Mouse (Mus musculus) kidney, postnatal 0 days (tissue): ENCODE measurements around the gene Tnfaip8l1. TPM values are rescaled to one million over a fixed set of nuclear protein-coding genes. Genes with fewer than 3 reads are reported as not detected.

Source experiments
- ATAC-seq: fragments of 200-750 bp; cut with Nextera tagmentation; replicated peaks from 2 replicates; pipeline ENCODE4 v1.8.0; 2017; ENCODE audit warnings: low read depth, moderate number of reproducible peaks, moderate TSS enrichment, moderate library complexity; ENCODE audit not compliant: low FRiP score
- DNase-seq: peaks from one replicate; pipeline ENCODE4 v3.0.0-alpha.2; 2016; ENCODE audit warnings: low spot score
- H3K27ac ChIP-seq: fragments of 300-500 bp; sonication (generic); 2 replicates; pipeline ENCODE4 v1.5.1; 2014; ENCODE audit warnings: mild to moderate bottlenecking
- H3K27me3 ChIP-seq: fragments of 300-500 bp; sonication (generic); 2 replicates; pipeline ENCODE4 v1.6.1; 2014; ENCODE audit warnings: low read length, mixed read lengths; ENCODE audit not compliant: insufficient read depth
- H3K36me3 ChIP-seq: fragments of 300-500 bp; sonication (generic); 2 replicates; pipeline ENCODE4 v1.6.1; 2014; ENCODE audit warnings: low read length, mixed read lengths; ENCODE audit not compliant: insufficient read depth
- H3K4me1 ChIP-seq: fragments of 300-500 bp; sonication (generic); replicated peaks from 2 replicates; pipeline ENCODE4 v1.6.1; 2014; ENCODE audit warnings: antibody characterized with exemption, low read length, mixed read lengths; ENCODE audit not compliant: insufficient read depth
- H3K4me2 ChIP-seq: fragments of 300-500 bp; sonication (generic); 2 replicates; pipeline ENCODE4 v1.6.1; 2014; ENCODE audit warnings: mild to moderate bottlenecking, low read length, moderate library complexity, mixed read lengths
- H3K4me3 ChIP-seq: fragments of 300-500 bp; sonication (generic); replicated peaks from 2 replicates; pipeline ENCODE4 v1.5.1; 2014; ENCODE audit warnings: low read depth, low read length
- H3K9ac ChIP-seq: fragments of 300-500 bp; sonication (generic); 2 replicates; pipeline ENCODE4 v1.6.1; 2014; ENCODE audit warnings: low read depth, low read length
- H3K9me3 ChIP-seq: fragments of 300-500 bp; sonication (generic); replicated peaks from 2 replicates; pipeline ENCODE4 v1.6.1; 2016; ENCODE audit warnings: low read length, inconsistent platforms, mixed read lengths
- CTCF ChIP-seq: IDR thresholded peaks from 2 replicates; pipeline ENCODE4 v1.5.1; 2016; ENCODE audit warnings: antibody characterized with exemption, low read depth, mild to moderate bottlenecking, moderate library complexity
- WGBS: fragments of 180-500 bp; shearing (Covaris S2); extraction: QIAGEN DNeasy Blood & Tissue Kit; methylation state at CpG from one replicate; pipeline ENCODE4 v1.1.7; 2014; 5-methylcytosine and 5-hydroxymethylcytosine counted together
- polyA plus RNA-seq: library from polyadenylated mRNA; unstranded; fragments of >200 nt; fragmentation: Nextera tagmentation; extraction: Ambion mirVana; gene quantifications from 2 replicates; pipeline ENCODE4 v1.2.1, GENCODE M21; 2015

Tnfaip8l1 gene
- polyA plus RNA-seq, 1 experiment from 2014 or later, result 7.4 TPM

DNA sequence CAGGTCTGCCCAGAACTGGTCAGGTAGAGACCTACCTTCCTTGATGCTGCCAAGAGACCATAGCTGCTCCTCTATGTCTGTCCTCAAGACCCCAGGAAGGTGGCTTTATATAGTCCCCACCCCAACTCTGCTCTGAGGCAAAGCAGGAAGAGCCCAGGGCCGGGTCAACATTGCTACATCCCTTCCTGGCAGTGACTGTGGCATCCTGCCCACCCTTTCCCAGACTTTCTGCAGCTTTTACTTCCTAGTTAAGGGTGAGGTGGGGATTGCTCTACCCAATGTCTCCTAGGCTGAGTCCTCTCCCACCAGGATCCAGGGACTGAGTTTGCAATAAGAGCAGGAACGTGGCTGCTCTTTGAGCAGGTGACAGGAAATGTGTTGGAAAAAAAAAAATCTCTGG is 40.5 kb upstream of the Tnfaip8l1 start, which contains the start of gene Lrg1:
Gene Lrg1 (minus strand): TSS at position 176 of the 400 bp plus-strand sequence.
- Histone ChIP-seq H3K36me3 (no peaks in the 10 kb centered on the region), H3K9me3 (no peaks in the 10 kb centered on the region), H3K9ac (no peak within 1 kb of the TSS), H3K27ac (no peak within 1 kb of the TSS), H3K4me2 (no peak within 1 kb of the TSS), H3K4me1 (peaks cover 23% of the 10 kb centered on the region), H3K27me3 (peaks cover 27% of the 10 kb centered on the region), H3K4me3 (no peak within 1 kb of the TSS)
- WGBS, result 71% methylated on average over 2 of the region's 2 CpGs
- no peak for TF ChIP-seq CTCF
- DNase-seq (no peak), ATAC-seq (no peak)

DNA sequence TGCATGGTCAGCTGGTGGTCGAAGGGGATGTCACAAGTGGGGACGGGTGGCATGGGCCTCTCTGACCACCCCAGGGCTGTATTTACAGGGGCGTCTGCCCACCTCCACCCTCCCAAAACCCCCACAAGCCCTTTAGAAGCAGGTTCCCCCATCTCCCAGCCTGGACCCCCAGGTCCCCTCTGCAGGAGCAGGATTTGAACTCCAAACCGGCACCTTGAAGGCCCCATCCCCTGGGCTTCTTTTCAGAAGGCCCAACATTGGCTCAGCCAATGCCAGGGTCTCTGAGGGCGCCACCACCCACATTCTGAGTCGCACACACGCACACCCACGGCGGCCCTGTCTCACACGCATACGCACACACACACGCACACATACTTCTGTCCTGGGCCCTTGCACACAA is 39.1 kb upstream of the Tnfaip8l1 start:
- DNase-seq (no peak), ATAC-seq (no peak)
- TF ChIP-seq CTCF, result no peak
- H3K36me3 ChIP-seq, result no peaks in the 10 kb centered on the region
- no peaks in the 10 kb centered on the region for H3K9me3 ChIP-seq
- H3K4me3 ChIP-seq, result no peak overlapping the region
- peaks cover 27% of the 10 kb centered on the region for H3K27me3 ChIP-seq
- WGBS, result 95% methylated on average over 12 of the region's 12 CpGs
- no peak overlapping the region for H3K9ac ChIP-seq
- H3K27ac ChIP-seq, result no peak overlapping the region
- no peak overlapping the region for H3K4me2 ChIP-seq
- H3K4me1 ChIP-seq, result peaks cover 17% of the 10 kb centered on the region

DNA sequence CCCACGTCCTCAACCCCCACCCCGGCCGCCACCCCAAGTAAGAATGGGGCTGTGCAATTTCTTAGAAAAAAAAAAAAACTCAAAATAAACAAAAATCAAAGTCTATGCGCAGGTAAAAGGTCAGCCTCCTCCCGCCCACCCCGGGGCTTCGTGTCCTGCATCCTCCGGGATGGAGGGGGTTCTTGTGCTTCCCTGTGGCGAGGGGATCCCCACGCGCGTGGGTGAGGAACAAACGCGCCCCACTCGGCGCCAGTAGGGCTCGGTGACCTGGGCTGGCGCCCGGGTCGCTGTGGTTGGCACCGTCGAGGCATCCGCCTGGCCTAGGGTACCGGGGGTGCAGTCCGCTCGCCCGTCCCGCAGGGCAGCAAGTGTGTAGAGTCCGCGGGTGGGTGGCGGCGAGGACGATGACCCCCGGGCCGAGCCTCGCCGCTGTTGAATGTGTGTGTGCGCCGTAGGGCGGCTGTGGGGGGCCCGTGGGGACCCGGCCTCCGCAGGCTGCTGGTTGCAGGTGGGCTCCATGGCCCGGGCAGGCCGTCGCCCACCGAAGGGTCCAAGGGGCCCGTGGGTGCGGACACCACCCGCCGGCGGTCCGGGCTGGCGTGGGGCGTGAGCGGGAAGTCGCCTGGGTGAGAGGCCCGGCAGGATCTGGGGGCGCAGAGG is 38.5 kb upstream of the Tnfaip8l1 start:
- peak overlapping the region; percentile 47 for H3K9ac ChIP-seq
- peaks cover 26% of the 10 kb centered on the region for H3K27me3 ChIP-seq
- H3K4me3 ChIP-seq, result peak overlapping the region; percentile 38
- no peaks in the 10 kb centered on the region for H3K9me3 ChIP-seq
- H3K27ac ChIP-seq, result no peak overlapping the region
- H3K4me1 ChIP-seq, result peaks cover 17% of the 10 kb centered on the region
- 41% methylated on average over 59 of the region's 59 CpGs for WGBS
- DNase-seq (no peak), ATAC-seq (0 out of 2 replicates have a peak, but pooled peaks have one; percentile 8)
- no peaks in the 10 kb centered on the region for H3K36me3 ChIP-seq
- peak overlapping the region; percentile 80 for H3K4me2 ChIP-seq
- no peak for TF ChIP-seq CTCF

DNA sequence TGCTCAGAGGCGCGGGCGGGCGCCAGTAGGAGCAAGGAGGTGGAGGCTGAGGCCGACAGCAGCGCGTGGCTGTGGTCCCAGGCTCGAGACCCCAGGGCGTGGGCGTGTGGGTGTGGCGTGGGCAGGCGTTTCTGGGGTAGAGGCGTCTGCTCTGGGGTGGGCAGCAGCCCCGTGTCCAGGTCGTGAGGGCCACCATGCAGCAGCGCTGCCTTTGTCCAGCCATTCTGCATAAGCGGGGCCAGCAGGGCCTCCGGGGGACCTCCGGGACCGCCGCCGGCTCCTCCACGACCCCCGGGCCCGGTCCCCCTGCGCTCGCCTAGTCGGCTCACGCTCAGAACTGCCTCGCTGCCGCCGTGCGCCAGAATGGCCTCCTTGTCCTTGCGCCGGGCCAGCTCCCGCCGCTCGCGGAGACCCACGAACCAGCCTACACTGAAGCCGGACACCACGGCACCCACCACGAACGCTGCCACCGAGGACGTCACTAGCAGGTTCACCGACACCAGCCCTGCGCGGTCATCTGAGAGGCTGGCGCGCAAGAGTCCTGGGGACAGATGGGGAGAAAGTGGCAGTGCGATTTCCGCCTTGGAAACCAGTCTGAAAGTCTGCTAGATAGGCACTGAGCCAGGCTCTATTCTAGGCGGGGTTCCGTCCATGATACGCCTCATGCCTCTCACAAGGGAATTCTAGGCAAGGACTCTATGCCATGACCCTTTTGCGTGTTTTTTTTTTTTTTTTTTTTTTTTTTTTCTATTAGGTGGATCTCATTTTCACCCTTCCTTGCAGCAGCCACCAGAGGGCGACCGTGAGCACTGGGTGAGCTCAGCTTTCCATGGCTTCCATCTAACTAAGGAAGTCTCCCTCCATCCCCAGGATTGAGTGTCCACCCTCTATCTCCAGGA is 37.7 kb upstream of the Tnfaip8l1 start:
- Histone ChIP-seq H3K27ac (no peak overlapping the region), H3K4me2 (peak overlapping the region; percentile 80), H3K4me1 (peaks cover 15% of the 10 kb centered on the region), H3K36me3 (no peaks in the 10 kb centered on the region), H3K27me3 (peaks cover 24% of the 10 kb centered on the region), H3K9ac (peak overlapping the region; percentile 47), H3K9me3 (no peaks in the 10 kb centered on the region), H3K4me3 (peak overlapping the region; percentile 38)
- TF ChIP-seq CTCF, result peak; percentile 77
- 0 out of 2 replicates have a peak, but pooled peaks have one; percentile 0 for ATAC-seq
- DNase-seq, result peak; percentile 51
- WGBS, result 19% methylated on average over 54 of the region's 59 CpGs

DNA sequence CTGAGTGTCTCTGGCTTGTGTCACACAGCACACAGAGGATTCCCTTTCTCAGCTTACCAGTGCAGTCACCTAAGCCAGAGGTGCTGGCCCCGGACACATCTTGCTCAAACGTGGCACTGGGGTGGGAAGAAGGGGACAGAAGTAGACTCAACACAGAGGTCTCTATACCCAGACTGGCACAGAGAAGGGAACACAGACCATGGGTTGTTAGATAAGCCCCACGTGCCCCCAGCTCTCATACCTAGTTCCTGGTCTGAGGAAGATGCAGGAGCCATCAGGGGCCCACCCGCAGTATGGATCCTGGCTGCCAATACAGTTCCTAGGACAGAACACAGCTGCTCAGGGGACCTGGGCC is 37.0 kb upstream of the Tnfaip8l1 start:
- Histone ChIP-seq H3K27me3 (peaks cover 20% of the 10 kb centered on the region), H3K9me3 (no peaks in the 10 kb centered on the region), H3K4me1 (peaks cover 9% of the 10 kb centered on the region; the same call in 1 of the 2 replicates), H3K9ac (no peak overlapping the region), H3K4me2 (no peak overlapping the region), H3K36me3 (no peaks in the 10 kb centered on the region), H3K4me3 (no peak overlapping the region), H3K27ac (no peak overlapping the region)
- TF ChIP-seq CTCF, result no peak
- no peak for DNase-seq
- 86% methylated on average over 4 of the region's 4 CpGs for WGBS
- no peak for ATAC-seq

DNA sequence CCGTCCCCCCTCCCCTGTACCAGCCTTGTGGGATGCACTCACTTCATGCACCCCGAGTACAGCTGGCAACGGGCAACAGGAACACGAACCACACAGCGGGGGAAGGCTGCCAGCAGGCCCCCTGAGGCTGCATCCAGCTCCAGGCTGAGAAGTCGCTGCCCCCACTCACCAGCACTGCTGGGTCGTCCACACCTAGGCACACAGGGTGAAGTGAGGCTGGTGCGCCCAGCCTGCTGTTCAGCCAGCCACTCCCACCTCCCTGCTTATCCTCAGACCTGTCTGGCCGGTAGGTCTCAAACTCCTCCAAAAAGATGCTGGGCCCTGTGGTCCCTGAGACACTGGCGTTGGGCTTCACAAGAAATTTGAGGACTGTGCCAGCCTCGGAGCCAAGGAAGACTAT is 36.1 kb upstream of the Tnfaip8l1 start:
- Histone ChIP-seq H3K4me1 (0 out of 2 replicates have a peak, but pooled peaks cover 5% of the 10 kb centered on the region), H3K9ac (no peak overlapping the region), H3K9me3 (no peaks in the 10 kb centered on the region), H3K27ac (no peak overlapping the region), H3K4me3 (no peak overlapping the region), H3K27me3 (peaks cover 15% of the 10 kb centered on the region), H3K4me2 (no peak overlapping the region), H3K36me3 (no peaks in the 10 kb centered on the region)
- WGBS, result 78% methylated on average over 11 of the region's 11 CpGs
- no peak for DNase-seq
- no peak for ATAC-seq
- no peak for TF ChIP-seq CTCF
